Mouse (Mus musculus): ENCODE measurements at regions not wholly inside any gene's neighbourhood (a gene's known extent, or its start where the extent isn't known, plus 50 kb on each side); places are given as distances from the start of the nearest gene placed in this dataset.

GRCm38 (mm10) chr6:147954253-147954652 is 92.8 kb upstream of the Far2 start:
- DNase-seq (ENCODE audit: extremely low read depth, insufficient read length, low spot score) = no peak

GRCm38 (mm10) chr6:147954967-147955830 is 91.9 kb upstream of the Far2 start:
- no peak for DNase-seq (ENCODE audit: extremely low read depth, insufficient read length, low spot score)

- DNase-seq (ENCODE audit: extremely low read depth, insufficient read length, low spot score) = no peak
Measured at GRCm38 (mm10) chr6:147964739-147965138, 82.3 kb upstream of the Far2 start.

GRCm38 (mm10) chr6:147970162-147970608 is 76.9 kb upstream of the Far2 start:
- no peak for DNase-seq (ENCODE audit: extremely low read depth, insufficient read length, low spot score)

GRCm38 (mm10) chr6:147972552-147972951 is 74.5 kb upstream of the Far2 start:
- no peak for DNase-seq (ENCODE audit: extremely low read depth, insufficient read length, low spot score)

- no peak for DNase-seq (ENCODE audit: extremely low read depth, insufficient read length, low spot score)
Measured at GRCm38 (mm10) chr6:147973059-147973458, 74.0 kb upstream of the Far2 start.

GRCm38 (mm10) chr6:147975917-147976316 is 71.1 kb upstream of the Far2 start:
- no peak for DNase-seq (ENCODE audit: extremely low read depth, insufficient read length, low spot score)

- DNase-seq (ENCODE audit: extremely low read depth, insufficient read length, low spot score) = no peak
Measured at GRCm38 (mm10) chr6:147989381-147989780, 57.7 kb upstream of the Far2 start.

Data from 3134 (cell line).